Mouse (Mus musculus) ES-Bruce4 (cell line): ENCODE results near the gene Olfr681. TPM values are rescaled to one million over a fixed set of nuclear protein-coding genes. Genes with fewer than 3 reads are reported as not detected.
"Not testable (repeated sequence)": the region's sequence is repeated elsewhere in the genome, so short reads cannot be mapped to it uniquely, and the experiment has no call there.

ENCODE experiments used
- H3K27ac ChIP-seq: 2 replicates; pipeline ENCODE4 v1.5.1; 2012; ENCODE audit warnings: low read length, inconsistent platforms; ENCODE audit not compliant: insufficient read depth
- H3K27me3 ChIP-seq: 2 replicates; pipeline ENCODE4 v1.6.1; 2012; ENCODE audit warnings: mild to moderate bottlenecking, low read length, inconsistent platforms; ENCODE audit not compliant: control insufficient read depth, poor library complexity, insufficient read depth, severe bottlenecking
- H3K36me3 ChIP-seq: 2 replicates; pipeline ENCODE4 v1.6.1; 2012; ENCODE audit warnings: inconsistent platforms, mild to moderate bottlenecking, low read length, moderate library complexity; ENCODE audit not compliant: control insufficient read depth, poor library complexity, insufficient read depth, severe bottlenecking
- H3K4me1 ChIP-seq: one replicate; pipeline ENCODE4 v1.8.1; 2011; ENCODE audit warnings: low read length; ENCODE audit not compliant: control insufficient read depth, insufficient read depth
- H3K4me3 ChIP-seq: 2 replicates; pipeline ENCODE4 v1.5.1; 2011; ENCODE audit warnings: low read depth, mild to moderate bottlenecking, low read length
- H3K9ac ChIP-seq: 2 replicates; pipeline ENCODE4 v1.6.1; 2012; ENCODE audit warnings: low read depth, mild to moderate bottlenecking, inconsistent platforms; ENCODE audit not compliant: poor library complexity, severe bottlenecking
- H3K9me3 ChIP-seq: replicated peaks from 2 replicates; pipeline ENCODE4 v1.6.1; 2012; ENCODE audit warnings: mild to moderate bottlenecking, low read length, inconsistent platforms; ENCODE audit not compliant: control insufficient read depth, poor library complexity, insufficient read depth, severe bottlenecking
- CTCF ChIP-seq: IDR thresholded peaks from one replicate; pipeline ENCODE4 v1.8.1; 2011; ENCODE audit warnings: low read depth, low read length
- EP300 ChIP-seq: IDR thresholded peaks from 2 replicates; pipeline ENCODE4 v1.6.1; 2011; ENCODE audit warnings: low read depth, low read length; ENCODE audit not compliant: insufficient read depth
- POLR2A ChIP-seq: IDR thresholded peaks from one replicate; pipeline ENCODE4 v1.8.1; 2011; ENCODE audit warnings: low read length; ENCODE audit not compliant: insufficient read depth
- polyA plus RNA-seq: library from polyadenylated mRNA; stranded (reverse); fragments of >200 nt; gene quantifications from 2 replicates; pipeline ENCODE4 v1.2.4, GENCODE M21; 2011; ENCODE audit warnings: low read depth; ENCODE audit not compliant: missing spikeins, insufficient read depth, insufficient read length

Gene Olfr681
- polyA plus RNA-seq, result not detected in 2 replicates

- no peaks in the 10 kb centered on the region for H3K27me3 ChIP-seq
- TF ChIP-seq EP300 (no peak), POLR2A (no peak), CTCF (no peak)
These were observed at the start of gene Olfr681 for GRCm38 (mm10) chr7:105116536-105116935. Olfr681 (plus strand) TSS chr7:105116836.

DNA sequence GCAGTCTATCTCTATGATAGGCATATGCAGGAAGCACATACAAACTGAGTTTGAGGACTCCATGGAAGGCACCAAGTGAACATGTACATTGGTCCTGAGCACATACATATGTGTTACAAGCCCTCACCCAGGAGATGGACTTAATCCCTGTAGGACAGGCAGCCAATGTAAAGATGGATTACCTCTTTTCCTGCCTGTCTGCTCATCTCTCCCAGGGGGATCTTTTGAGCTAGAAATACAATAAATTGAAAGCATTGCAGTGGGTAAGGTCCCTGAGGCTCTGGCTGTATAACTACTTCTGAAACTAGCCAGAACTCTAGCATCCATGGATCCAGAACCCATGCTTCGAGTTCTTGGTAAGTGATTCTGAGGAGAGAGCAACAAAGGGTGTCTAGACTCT, 35.7 kb upstream of the Olfr681 start, which contains the start of gene Olfr679:
Gene Olfr679 (plus strand): TSS at position 301 of the 400 bp plus-strand sequence.
- H3K9me3 ChIP-seq, result no peaks in the 10 kb centered on the region
- no peaks in the 10 kb centered on the region for H3K27me3 ChIP-seq
- no peak within 1 kb of the TSS for H3K9ac ChIP-seq
- H3K27ac ChIP-seq, result no peak within 1 kb of the TSS
- H3K36me3 ChIP-seq, result no peaks in the 10 kb centered on the region
- no peaks in the 10 kb centered on the region for H3K4me1 ChIP-seq
- no peak for TF ChIP-seq EP300
- TF ChIP-seq POLR2A, result no peak
- TF ChIP-seq CTCF, result no peak
- H3K4me3 ChIP-seq, result no peak within 1 kb of the TSS

More at GRCm38 (mm10) chr7:105116536-105116935, at the start of gene Olfr681:
- no peak within 1 kb of the TSS for H3K4me3 ChIP-seq
- no peak within 1 kb of the TSS for H3K9ac ChIP-seq
- no peak within 1 kb of the TSS for H3K27ac ChIP-seq
- H3K4me1 ChIP-seq, result no peaks in the 10 kb centered on the region
- H3K9me3 ChIP-seq, result no peaks in the 10 kb centered on the region
- H3K36me3 ChIP-seq, result no peaks in the 10 kb centered on the region

- H3K4me1 ChIP-seq, H3K9ac ChIP-seq, H3K27ac ChIP-seq, H3K9me3 ChIP-seq, H3K36me3 ChIP-seq, H3K27me3 ChIP-seq, H3K4me3 ChIP-seq: not testable (repeated sequence)
These were observed 23.9 kb upstream of the Olfr681 start, which contains the start of gene Olfr680-ps1 for GRCm38 (mm10) chr7:105092717-105093116. Olfr680-ps1 (minus strand) TSS chr7:105092817.

DNA sequence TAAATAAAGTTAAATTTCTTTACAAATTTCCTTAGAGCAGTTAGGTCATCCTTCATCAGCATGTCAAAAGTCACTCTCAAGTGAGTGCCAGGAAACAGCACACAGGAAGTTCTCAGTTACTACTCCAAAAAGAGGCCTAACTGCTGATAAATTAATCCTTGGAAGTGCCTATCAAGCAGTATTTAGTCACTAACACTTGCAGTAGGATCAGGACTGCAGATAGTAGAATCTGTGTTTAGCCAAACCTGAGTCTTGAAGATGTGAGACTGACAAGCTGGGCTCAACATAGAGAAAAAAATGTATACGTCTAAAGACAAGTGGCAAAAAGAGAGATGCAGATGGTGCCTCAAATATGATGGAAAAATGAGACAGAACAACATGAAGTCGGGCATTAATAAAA, 24.6 kb downstream of the Olfr681 start:
- Histone ChIP-seq H3K27ac (no peak overlapping the region), H3K4me3 (no peak overlapping the region), H3K9ac (no peak overlapping the region), H3K9me3 (no peaks in the 10 kb centered on the region), H3K27me3 (no peaks in the 10 kb centered on the region), H3K4me1 (no peaks in the 10 kb centered on the region), H3K36me3 (no peaks in the 10 kb centered on the region)
- TF ChIP-seq CTCF (no peak), POLR2A (no peak), EP300 (no peak)

- Histone ChIP-seq H3K4me3 (no peak within 1 kb of the TSS), H3K9me3 (no peaks in the 10 kb centered on the region), H3K27me3 (no peaks in the 10 kb centered on the region), H3K9ac (no peak within 1 kb of the TSS), H3K36me3 (no peaks in the 10 kb centered on the region), H3K4me1 (no peaks in the 10 kb centered on the region), H3K27ac (no peak within 1 kb of the TSS)
- TF ChIP-seq EP300 (no peak), CTCF (no peak), POLR2A (no peak)
These were observed 30.3 kb downstream of the Olfr681 start, which contains the start of gene Olfr683 for GRCm38 (mm10) chr7:105146912-105147311. Olfr683 (minus strand) TSS chr7:105147012.

DNA sequence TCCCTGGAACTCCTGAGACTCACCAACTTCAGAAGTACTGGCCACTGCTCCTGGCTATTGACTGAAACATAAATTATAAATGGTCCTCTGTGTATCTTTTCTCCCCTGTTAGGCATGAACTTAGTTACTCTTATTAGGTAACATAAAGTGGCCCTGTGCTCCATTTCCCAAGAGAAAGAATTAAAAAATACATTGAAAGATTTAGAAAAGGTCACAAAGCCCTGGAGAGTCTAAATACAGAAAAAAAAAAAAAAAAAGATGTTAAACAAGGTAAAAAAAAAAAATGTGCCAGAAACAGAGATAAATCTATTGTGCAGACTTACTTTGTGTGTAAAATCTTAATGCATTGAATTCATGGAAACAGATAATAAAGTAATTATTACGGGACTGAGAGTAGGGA, 46.9 kb downstream of the Olfr681 start, which contains the start of gene Olfr684:
Gene Olfr684 (minus strand): TSS at position 101 of the 400 bp plus-strand sequence.
- TF ChIP-seq EP300 (no peak), POLR2A (no peak), CTCF (no peak)
- Histone ChIP-seq H3K4me3 (no peak within 1 kb of the TSS), H3K9me3 (no peaks in the 10 kb centered on the region), H3K9ac (no peak within 1 kb of the TSS), H3K27me3 (no peaks in the 10 kb centered on the region), H3K4me1 (no peaks in the 10 kb centered on the region), H3K27ac (no peak within 1 kb of the TSS), H3K36me3 (no peaks in the 10 kb centered on the region)
